Mouse (Mus musculus) forebrain, embryonic 15.5 days (tissue): ENCODE data around the gene Fam170b. TPM values are rescaled to one million over a fixed set of nuclear protein-coding genes. Genes with fewer than 3 reads are reported as not detected.

Experiments
- ATAC-seq: fragments of 200-750 bp; cut with Nextera tagmentation; replicated peaks from 2 replicates; pipeline ENCODE4 v1.8.0; 2017; ENCODE audit warnings: mild to moderate bottlenecking, moderate TSS enrichment, moderate library complexity
- H3K27ac ChIP-seq: fragments of 300-500 bp; sonication (generic); replicated peaks from 2 replicates; pipeline ENCODE4 v1.5.1; 2015; ENCODE audit warnings: mild to moderate bottlenecking, inconsistent platforms
- H3K27me3 ChIP-seq: fragments of 300-500 bp; sonication (generic); 2 replicates; pipeline ENCODE4 v1.6.1; 2015; ENCODE audit warnings: inconsistent platforms
- H3K36me3 ChIP-seq: fragments of 300-500 bp; sonication (generic); 2 replicates; pipeline ENCODE4 v1.6.1; 2015; ENCODE audit warnings: mild to moderate bottlenecking, inconsistent platforms
- H3K4me1 ChIP-seq: fragments of 300-500 bp; sonication (generic); 2 replicates; pipeline ENCODE4 v1.6.1; 2015; ENCODE audit warnings: inconsistent platforms
- H3K4me2 ChIP-seq: fragments of 300-500 bp; sonication (generic); replicated peaks from 2 replicates; pipeline ENCODE4 v1.6.1; 2015; ENCODE audit warnings: mild to moderate bottlenecking, inconsistent platforms
- H3K4me3 ChIP-seq: fragments of 300-500 bp; sonication (generic); 2 replicates; pipeline ENCODE4 v1.5.1; 2015; ENCODE audit warnings: mild to moderate bottlenecking, inconsistent platforms
- H3K9ac ChIP-seq: fragments of 300-500 bp; sonication (generic); replicated peaks from 2 replicates; pipeline ENCODE4 v1.6.1; 2015; ENCODE audit warnings: mild to moderate bottlenecking, inconsistent platforms
- H3K9me3 ChIP-seq: fragments of 300-500 bp; sonication (generic); 2 replicates; pipeline ENCODE4 v1.6.1; 2016; ENCODE audit warnings: inconsistent platforms
- WGBS: fragments of 180-500 bp; shearing (Covaris S2); methylation state at CpG from one replicate; pipeline ENCODE4 v1.1.7; 2015; ENCODE audit warnings: mixed read lengths; 5-methylcytosine and 5-hydroxymethylcytosine counted together
- polyA plus RNA-seq: library from polyadenylated mRNA; unstranded; fragments of >200 nt; fragmentation: Nextera tagmentation; extraction: Ambion mirVana; gene quantifications from 2 replicates; pipeline ENCODE4 v1.2.1, GENCODE M21; 2015

The Fam170b gene
- polyA plus RNA-seq, 1 experiment from 2014 or later: not detected

- 89% methylated on average over 14 of the region's 14 CpGs for WGBS
- Histone ChIP-seq H3K27ac (no peak overlapping the region), H3K27me3 (no peaks in the 10 kb centered on the region), H3K4me2 (no peak overlapping the region), H3K4me1 (no peaks in the 10 kb centered on the region), H3K36me3 (no peaks in the 10 kb centered on the region), H3K4me3 (no peak overlapping the region), H3K9ac (no peak overlapping the region), H3K9me3 (no peaks in the 10 kb centered on the region)
- no peak for ATAC-seq
Observed at GRCm38 (mm10) chr14:32835596-32835995, 1.8 kb downstream of the Fam170b start.

GRCm38 (mm10) chr14:32836191-32836590 is 2.4 kb downstream of the Fam170b start:
- no peaks in the 10 kb centered on the region for H3K36me3 ChIP-seq
- H3K9ac ChIP-seq: no peak overlapping the region
- H3K27me3 ChIP-seq: no peaks in the 10 kb centered on the region
- no peaks in the 10 kb centered on the region for H3K4me1 ChIP-seq
- no peak overlapping the region for H3K4me3 ChIP-seq
- no peaks in the 10 kb centered on the region for H3K9me3 ChIP-seq
- 93% methylated on average over 11 of the region's 11 CpGs for WGBS
- H3K4me2 ChIP-seq: no peak overlapping the region
- no peak overlapping the region for H3K27ac ChIP-seq
- ATAC-seq: no peak

GRCm38 (mm10) chr14:32842052-32842451 is 8.3 kb downstream of the Fam170b start:
- Histone ChIP-seq H3K9me3 (no peaks in the 10 kb centered on the region), H3K4me2 (no peak overlapping the region), H3K27ac (no peak overlapping the region), H3K27me3 (no peaks in the 10 kb centered on the region), H3K36me3 (no peaks in the 10 kb centered on the region), H3K9ac (no peak overlapping the region), H3K4me3 (no peak overlapping the region), H3K4me1 (no peaks in the 10 kb centered on the region)
- ATAC-seq: no peak

DNA sequence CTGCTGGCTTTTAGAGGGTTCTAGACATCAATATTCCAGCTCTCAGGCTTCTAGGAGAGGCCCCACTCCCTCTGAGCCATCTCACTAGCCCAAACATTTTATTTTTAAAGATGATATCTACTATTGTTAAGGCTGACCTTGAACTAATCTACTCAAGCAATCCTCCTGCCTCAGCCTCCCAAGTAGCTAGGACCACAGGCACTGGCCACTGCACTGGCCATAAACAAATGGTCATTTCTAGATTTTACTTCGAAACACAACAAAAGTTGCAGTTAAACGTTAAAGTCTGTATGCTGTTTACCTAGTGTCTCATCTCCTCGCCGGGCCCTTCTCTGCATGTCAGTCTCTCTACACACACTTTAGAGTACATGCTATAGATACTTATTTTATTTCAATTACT is 20.3 kb downstream of the Fam170b start:
- Histone ChIP-seq H3K36me3 (no peaks in the 10 kb centered on the region), H3K9ac (no peak overlapping the region), H3K4me3 (no peak overlapping the region), H3K27me3 (no peaks in the 10 kb centered on the region; the same call in 1 of the 2 replicates), H3K9me3 (no peaks in the 10 kb centered on the region), H3K4me1 (peaks cover 8% of the 10 kb centered on the region), H3K4me2 (no peak overlapping the region), H3K27ac (no peak overlapping the region)
- 93% methylated on average over 4 of the region's 4 CpGs for WGBS
- ATAC-seq: no peak

DNA sequence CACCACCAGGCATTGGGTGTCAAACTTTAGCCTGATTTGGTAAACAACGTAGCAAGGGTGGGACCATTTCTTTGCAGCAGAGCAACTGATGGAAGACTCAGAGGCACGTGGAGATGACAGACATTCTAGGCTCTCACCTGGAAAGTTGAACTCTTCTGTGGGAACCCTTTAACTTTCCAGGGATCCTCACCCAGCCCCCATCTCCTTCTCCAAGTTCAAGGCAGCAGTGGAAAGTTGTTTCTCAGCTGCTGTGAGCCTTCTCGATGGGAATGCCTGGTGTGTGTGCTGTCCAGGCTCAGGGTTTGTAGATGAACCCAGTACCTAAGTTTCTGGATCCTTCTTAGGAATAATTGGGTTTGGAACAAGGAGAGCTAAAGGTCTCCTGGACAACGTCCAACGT is 22.5 kb downstream of the Fam170b start:
- 41% methylated on average over 5 of the region's 5 CpGs for WGBS
- Histone ChIP-seq H3K27ac (no peak overlapping the region), H3K27me3 (no peaks in the 10 kb centered on the region; the same call in 1 of the 2 replicates), H3K9ac (no peak overlapping the region), H3K4me1 (peaks cover 8% of the 10 kb centered on the region), H3K4me3 (peak overlapping the region; percentile 55), H3K9me3 (no peaks in the 10 kb centered on the region), H3K36me3 (no peaks in the 10 kb centered on the region), H3K4me2 (peak overlapping the region; percentile 96)
- ATAC-seq: no peak

GRCm38 (mm10) chr14:32856681-32857328 is 23.0 kb downstream of the Fam170b start, which contains the start of gene Vstm4:
TSS of gene Vstm4 (plus strand) at chr14:32856756.
- Histone ChIP-seq H3K9me3 (no peaks in the 10 kb centered on the region), H3K36me3 (no peaks in the 10 kb centered on the region), H3K27me3 (no peaks in the 10 kb centered on the region; the same call in 1 of the 2 replicates), H3K4me2 (peak within 1 kb of the TSS; percentile 96), H3K9ac (peak within 1 kb of the TSS; percentile 74), H3K27ac (no peak within 1 kb of the TSS), H3K4me1 (peaks cover 8% of the 10 kb centered on the region), H3K4me3 (peak within 1 kb of the TSS; percentile 55)
- 1% methylated on average over 66 of the region's 68 CpGs for WGBS
- ATAC-seq: peak; percentile 70

GRCm38 (mm10) chr14:32858361-32858760 is 24.6 kb downstream of the Fam170b start:
- H3K9me3 ChIP-seq: no peaks in the 10 kb centered on the region
- H3K4me1 ChIP-seq: peaks cover 8% of the 10 kb centered on the region
- no peak overlapping the region for H3K4me2 ChIP-seq
- no peak overlapping the region for H3K4me3 ChIP-seq
- H3K9ac ChIP-seq: no peak overlapping the region
- ATAC-seq: no peak
- H3K36me3 ChIP-seq: no peaks in the 10 kb centered on the region
- H3K27me3 ChIP-seq: no peaks in the 10 kb centered on the region; the same call in 1 of the 2 replicates
- H3K27ac ChIP-seq: no peak overlapping the region
- 93% methylated on average over 10 of the region's 10 CpGs for WGBS

DNA sequence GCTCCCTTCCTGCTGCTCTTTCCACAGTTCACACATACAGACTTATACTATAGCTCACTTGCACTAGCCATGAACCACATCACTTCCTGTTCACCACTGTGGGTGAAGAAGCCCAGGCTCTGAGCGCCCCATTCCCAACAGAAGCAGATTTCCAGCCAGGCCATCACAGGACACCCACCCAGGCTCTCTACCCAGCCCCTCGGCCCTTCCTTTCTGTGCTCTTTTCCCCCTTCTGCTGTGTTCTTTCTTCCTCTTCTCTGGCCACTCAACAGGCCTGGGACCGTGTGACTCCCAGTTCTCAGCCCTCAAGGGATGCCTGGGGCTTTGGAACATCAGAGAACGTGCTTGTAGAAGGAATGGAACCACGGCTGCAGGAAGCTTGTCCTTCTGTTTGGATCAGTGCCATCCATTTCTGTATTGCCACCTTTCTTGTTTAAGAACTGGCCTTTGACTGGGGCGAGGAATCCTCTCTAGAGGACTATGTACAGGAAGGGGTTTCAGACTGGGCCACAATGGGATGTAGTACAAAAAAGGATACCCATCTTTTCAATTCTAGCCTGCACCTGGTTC is 25.3 kb downstream of the Fam170b start:
- ATAC-seq: no peak
- Histone ChIP-seq H3K4me1 (peaks cover 8% of the 10 kb centered on the region), H3K27ac (no peak overlapping the region), H3K27me3 (no peaks in the 10 kb centered on the region; the same call in 1 of the 2 replicates), H3K4me2 (no peak overlapping the region), H3K36me3 (no peaks in the 10 kb centered on the region), H3K9ac (no peak overlapping the region), H3K9me3 (no peaks in the 10 kb centered on the region), H3K4me3 (no peak overlapping the region)
- WGBS: 77% methylated on average over 6 of the region's 6 CpGs

DNA sequence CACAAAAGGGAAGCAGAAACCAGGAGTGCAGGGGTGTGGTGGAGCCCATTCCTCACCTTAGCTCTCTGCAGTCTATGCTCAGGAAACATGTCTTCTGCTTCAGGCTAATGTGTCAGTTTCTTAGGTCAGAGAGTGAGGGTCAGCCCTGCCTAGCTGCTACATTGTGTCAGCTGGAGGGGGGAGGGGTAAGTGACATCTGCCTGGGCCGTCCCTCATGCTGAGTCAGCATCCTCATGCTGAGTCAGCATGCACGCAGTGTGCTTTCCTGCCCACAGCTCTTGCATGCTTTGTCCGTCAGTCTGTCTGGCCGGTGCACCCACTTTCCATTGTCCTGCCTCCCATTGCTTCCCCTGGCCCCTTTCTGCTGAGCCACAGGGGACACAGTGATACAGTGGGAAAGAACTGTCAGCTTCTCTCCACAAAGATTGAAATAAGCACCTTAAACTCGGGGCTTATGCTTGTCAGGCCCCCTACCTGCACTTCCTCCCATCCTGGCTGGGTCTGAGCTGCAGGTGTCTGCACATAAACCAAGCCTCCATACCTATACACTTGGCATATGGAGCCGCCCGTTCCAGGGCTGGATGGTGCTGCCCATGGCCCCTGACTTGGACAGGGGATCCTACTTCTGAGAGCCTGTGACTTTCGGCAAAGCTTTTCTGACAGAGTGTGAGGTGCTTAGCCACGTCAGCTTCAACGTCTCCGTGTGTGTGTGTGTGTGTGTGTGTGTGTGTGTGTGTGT is 26.2 kb downstream of the Fam170b start:
- Histone ChIP-seq H3K4me1 (peaks cover 8% of the 10 kb centered on the region), H3K27ac (no peak overlapping the region), H3K36me3 (no peaks in the 10 kb centered on the region), H3K4me2 (no peak overlapping the region), H3K27me3 (no peaks in the 10 kb centered on the region; the same call in 1 of the 2 replicates), H3K9ac (no peak overlapping the region), H3K9me3 (no peaks in the 10 kb centered on the region), H3K4me3 (no peak overlapping the region)
- no peak for ATAC-seq
- WGBS: 65% methylated on average over 11 of the region's 11 CpGs

DNA sequence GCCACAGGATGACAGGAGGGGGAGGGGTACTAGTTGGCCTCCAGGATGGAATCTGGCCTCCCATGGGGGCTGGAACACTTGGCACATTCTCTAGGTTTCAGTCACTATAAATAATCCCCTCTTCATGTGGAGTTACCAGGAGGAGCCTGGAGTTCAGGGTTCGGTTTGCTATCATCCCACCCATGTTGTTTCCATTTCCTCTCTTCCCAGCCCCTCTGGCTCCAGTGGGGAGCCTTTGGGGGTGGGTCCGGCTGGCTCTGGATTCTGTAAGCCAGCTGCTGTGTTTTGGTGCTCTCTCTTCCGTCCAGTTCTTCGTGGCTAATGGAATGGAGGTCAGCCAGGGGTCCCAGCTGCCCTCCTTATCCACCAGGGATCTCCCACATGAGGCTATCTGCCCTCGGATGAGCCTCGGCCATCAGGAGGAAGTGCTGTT is 27.4 kb downstream of the Fam170b start:
- Histone ChIP-seq H3K4me1 (peaks cover 8% of the 10 kb centered on the region), H3K9me3 (no peaks in the 10 kb centered on the region), H3K27ac (no peak overlapping the region), H3K27me3 (no peaks in the 10 kb centered on the region; the same call in 1 of the 2 replicates), H3K4me3 (no peak overlapping the region), H3K36me3 (no peaks in the 10 kb centered on the region), H3K9ac (no peak overlapping the region), H3K4me2 (no peak overlapping the region)
- no peak for ATAC-seq
- 44% methylated on average over 6 of the region's 6 CpGs for WGBS

- Histone ChIP-seq H3K4me1 (peaks cover 6% of the 10 kb centered on the region), H3K9me3 (no peaks in the 10 kb centered on the region), H3K9ac (no peak overlapping the region), H3K4me2 (no peak overlapping the region), H3K36me3 (no peaks in the 10 kb centered on the region), H3K27me3 (no peaks in the 10 kb centered on the region; the same call in 1 of the 2 replicates), H3K27ac (no peak overlapping the region), H3K4me3 (no peak overlapping the region)
- WGBS: 43% methylated on average over 2 of the region's 2 CpGs
- ATAC-seq: no peak
Observed at GRCm38 (mm10) chr14:32861656-32862055, 27.9 kb downstream of the Fam170b start.

DNA sequence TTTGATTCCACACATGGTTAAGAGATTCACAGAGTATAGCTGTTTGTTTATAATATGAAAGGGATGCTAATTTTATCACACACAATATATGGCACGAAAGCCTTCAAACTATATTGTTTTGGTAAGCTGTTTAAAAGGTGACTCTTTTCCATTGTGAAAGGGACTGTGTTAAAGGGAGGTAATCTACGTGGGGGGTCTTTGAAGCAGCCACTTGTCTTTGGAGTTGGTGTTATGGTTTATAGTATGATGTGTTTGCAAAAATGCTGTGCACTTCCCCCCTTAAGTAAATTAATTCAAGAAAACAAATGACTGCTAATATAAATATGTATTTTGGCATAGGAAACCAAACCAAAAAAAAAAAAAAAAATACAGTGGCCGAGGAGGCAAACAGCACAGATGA is 31.6 kb downstream of the Fam170b start:
- WGBS: 81% methylated on average over 3 of the region's 3 CpGs

More for the DNA sequence above, 31.6 kb downstream of the Fam170b start:
- Histone ChIP-seq H3K9ac (no peak overlapping the region), H3K9me3 (no peaks in the 10 kb centered on the region), H3K4me3 (no peak overlapping the region), H3K36me3 (no peaks in the 10 kb centered on the region), H3K27me3 (no peaks in the 10 kb centered on the region), H3K27ac (no peak overlapping the region), H3K4me2 (no peak overlapping the region), H3K4me1 (no peaks in the 10 kb centered on the region)
- ATAC-seq: no peak
